Mouse (Mus musculus): ENCODE data around the gene Rhoc.
A peak's percentile ranks its signal among the peaks of the same experiment; 100 is the strongest.

The Rhoc gene

DNA sequence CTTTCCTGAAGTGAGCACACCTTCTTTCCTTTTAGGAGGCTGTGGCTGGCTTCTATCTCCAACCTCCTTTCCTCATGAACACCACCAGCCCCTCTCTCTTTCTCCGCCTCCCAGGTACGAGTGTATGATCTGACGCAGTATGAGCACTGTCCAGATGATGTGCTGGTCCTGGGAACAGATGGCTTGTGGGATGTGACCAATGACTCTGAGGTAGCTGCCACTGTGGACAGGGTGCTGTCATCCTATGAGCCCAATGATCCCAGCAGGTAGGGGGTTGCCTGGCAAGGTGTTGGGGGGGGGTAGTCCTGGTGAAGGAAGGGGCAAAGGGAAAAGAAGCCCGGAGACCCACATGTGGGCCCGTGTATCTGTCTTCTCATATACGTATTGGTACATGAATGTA is 2.9 kb upstream of the Rhoc start:
- no peak for DNase-seq (ENCODE audit: low read depth)

DNA sequence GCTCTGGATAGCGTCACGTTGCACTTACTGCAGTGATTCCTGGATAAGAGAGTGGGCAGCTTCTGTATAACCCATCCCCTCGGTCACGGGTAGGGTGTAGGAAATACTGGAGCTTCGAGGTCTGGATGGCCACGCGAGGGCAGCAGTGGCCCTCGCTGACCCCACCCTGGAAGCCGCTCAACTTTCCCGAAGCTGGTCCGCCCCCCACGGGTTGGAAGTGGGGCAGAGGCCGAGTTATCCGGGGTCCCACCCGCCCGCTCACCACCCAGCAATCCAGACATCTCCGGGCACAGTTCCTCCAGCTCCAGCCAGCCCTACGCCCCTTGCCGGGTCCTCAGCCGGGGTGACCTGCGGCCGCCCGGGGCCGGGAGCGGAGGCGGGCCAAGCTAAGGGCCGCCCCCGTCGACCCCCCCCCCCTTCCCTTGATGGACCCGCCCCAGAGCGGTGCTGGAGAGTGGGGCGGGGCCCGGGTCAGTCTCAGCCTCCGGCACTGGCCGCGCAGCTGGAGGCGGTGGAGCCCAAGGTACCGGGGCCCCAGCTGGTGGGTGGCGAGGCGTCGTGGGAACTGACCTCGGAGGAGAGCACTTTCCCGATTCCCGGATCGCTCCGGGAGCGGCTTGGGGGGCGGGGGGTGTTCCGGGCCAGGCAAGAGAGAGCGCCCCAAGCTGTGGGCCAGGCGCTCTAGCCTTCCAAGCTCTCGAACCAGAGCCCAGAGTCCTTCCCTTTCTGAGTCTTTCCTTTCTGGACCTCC is 561 bp downstream of the Rhoc start:
- DNase-seq (ENCODE audit: low read depth), result peak; percentile 87

DNA sequence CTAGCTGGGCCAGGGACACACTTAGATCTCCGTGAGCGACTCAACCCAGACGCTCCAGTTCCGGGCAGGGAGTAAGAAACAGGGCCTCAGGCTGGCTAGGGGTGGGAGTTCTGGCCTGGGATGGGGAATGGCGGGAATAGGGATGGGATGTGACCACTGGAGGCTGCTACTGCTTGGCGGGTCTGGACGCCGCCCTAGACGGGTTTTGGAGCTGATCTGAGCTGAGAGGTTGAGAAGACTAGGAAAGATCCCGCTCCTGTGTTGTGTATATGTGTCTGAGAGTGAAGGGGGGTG is 1.1 kb downstream of the Rhoc start:
- DNase-seq (ENCODE audit: low read depth), result no peak

DNA sequence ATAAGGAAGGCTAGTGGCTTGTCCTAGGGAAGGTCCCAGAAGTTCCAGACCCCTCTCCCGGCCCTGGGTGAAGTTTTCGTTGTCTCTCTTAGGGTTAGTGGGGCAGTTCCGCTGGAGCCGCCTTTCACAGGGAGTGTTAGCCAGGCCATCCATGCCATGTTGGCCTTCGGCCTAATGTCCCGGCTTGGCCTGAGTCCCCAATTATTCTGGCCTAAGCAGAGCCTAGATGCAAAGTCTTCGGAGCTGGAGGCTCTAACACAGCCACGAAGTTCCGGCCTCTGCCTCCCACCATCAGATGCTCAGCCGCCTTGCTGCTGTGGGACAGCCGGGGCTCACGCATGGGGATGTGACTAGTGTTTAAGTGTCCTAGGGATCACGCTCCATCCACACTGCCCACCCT is 1.6 kb downstream of the Rhoc start:
- no peak for DNase-seq (ENCODE audit: low read depth)

DNA sequence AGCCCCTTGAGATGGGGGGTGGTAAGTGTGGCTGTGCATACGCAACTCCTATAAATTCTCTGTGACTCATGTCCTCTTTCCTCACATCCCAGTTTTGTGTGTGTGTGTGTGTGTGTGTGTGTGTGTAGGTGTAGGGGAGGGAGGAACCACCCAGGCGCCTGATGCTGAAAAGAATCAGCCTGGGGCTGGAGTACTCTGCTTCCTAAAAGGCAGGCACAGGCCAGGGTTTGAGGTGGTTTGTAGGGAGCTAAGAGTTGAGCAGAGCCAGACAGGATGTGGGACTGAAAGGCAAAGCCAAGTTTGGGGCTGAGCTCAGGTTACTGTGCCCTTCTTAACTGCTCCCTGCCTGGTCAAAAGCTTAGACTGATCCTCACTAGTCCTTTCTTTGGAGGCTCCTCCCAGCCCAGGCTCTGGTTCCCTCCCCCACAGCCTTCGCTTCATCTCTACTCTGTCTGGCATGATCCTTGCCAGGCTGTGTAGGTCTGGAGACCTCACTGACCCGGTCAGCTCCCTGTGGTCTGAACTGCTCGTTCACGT is 2.3 kb downstream of the Rhoc start:
- peak; percentile 88 for DNase-seq (ENCODE audit: low read depth)

DNA sequence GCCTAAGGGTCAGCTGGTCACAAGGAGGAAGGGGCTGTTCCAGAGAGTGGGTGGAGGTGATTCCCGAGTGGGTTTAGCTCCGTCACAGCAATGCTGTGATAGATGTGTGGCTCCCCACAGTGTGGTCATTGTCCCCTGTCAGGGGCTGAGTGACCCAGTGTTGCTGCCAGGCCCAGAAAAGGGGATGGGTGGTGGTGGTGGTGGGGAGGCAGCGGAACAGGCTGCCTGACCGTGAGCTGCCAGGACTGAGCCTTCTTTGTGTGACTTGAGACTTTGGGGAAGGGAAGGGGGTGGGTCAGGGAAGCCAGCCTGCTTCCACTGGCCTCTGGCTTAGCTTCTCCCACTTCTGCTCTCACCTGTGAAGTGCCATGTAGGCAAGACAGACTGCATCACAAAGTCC is 2.8 kb downstream of the Rhoc start:
- no peak for DNase-seq (ENCODE audit: low read depth)

DNA sequence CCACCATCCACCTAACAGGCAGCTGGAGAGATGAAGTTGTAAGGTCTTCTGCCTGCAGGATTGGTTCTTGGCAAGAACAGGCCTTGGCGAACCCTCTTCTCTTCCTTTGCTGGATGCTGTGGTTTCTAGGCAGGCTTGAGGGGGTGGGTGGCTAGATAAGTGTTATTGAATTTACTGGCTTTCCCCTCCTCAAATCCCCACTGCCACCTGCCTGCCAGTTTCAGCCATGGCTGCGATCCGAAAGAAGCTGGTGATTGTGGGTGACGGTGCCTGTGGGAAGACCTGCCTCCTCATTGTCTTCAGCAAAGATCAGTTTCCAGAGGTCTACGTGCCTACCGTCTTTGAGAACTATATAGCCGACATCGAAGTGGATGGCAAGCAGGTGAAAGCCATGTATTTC is 3.5 kb downstream of the Rhoc start:
- no peak for DNase-seq (ENCODE audit: low read depth)

DNA sequence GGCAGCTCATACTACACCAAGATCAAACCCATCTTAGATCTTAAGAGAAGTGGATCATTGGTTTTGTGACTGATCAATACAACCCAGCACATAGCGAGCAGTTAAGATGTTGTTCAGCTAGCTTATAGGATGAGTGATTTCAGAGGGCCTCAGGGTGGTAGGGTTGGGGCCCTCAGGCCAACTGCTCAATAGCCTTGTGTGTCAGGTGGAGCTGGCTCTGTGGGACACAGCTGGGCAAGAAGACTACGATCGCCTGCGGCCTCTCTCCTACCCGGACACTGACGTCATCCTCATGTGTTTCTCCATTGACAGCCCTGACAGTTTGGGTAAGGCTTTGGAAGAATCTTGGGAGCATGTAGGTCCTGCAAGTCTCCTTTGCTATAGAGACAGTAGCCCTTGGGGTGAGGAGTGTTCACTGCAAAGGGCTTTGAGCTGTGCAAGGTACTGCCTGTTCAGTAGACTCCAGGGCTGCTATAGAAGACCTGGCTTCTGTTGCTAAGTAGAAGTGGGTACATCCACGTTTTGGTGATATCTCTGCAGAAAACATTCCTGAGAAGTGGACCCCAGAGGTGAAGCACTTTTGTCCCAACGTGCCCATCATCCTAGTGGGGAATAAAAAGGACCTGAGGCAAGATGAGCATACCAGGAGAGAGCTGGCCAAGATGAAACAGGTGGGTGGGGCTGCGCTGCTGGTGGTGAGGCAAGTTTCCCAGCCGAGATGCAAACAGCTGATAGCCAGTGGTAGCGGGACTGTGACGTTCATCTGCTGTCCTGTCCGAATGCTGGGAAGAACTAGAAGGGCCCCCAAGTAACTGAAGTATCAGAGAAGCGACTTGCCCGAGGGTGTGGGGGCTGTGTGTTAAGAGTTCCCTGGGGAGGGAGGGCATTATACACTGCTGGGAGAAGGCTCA is 4.4 kb downstream of the Rhoc start:
- peak; percentile 65 for DNase-seq (ENCODE audit: low read depth)

DNA sequence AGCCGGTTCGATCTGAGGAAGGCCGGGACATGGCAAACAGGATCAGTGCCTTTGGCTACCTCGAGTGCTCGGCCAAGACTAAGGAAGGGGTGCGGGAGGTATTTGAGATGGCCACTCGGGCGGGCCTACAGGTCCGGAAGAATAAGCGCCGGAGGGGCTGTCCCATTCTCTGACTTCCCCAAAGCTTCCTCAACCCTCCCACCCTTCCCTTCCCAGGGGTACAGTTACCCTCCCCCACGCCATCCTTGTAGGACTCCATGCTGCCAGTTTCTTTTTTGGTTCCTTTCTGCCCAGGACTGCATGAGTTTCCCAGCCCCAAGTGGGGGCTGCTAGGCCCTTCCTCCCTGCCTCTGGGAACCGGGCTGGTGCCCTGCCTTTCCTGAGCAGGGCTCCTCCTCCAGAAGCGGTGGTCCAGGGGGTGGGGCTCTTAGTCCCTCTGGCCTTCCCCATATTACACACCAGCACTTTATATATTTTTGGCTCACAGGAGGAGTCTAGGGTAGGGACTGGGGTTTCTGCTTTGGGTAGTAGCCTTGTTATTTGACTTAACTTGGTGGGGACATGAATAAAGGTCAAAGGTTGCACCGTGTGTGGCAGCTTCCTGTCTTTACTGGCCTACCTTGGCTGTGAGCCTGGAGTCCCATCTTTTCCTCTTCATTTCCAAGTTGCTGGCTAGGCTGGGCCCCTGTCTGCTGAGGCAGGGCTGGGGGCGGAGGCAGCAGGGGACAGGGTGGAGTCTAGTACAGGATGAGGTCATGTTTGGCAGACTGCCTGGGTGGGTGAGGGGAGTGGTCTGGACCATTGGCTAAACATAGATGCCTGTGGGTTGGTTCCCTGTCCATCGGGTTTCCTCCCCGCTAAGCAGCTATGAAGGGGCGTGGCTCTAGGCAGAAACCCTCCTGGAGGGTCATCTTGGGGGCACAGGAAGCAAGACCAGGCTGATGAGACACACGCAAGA is 6.0 kb downstream of the Rhoc start:
- DNase-seq (ENCODE audit: low read depth), result peak; percentile 98

DNA sequence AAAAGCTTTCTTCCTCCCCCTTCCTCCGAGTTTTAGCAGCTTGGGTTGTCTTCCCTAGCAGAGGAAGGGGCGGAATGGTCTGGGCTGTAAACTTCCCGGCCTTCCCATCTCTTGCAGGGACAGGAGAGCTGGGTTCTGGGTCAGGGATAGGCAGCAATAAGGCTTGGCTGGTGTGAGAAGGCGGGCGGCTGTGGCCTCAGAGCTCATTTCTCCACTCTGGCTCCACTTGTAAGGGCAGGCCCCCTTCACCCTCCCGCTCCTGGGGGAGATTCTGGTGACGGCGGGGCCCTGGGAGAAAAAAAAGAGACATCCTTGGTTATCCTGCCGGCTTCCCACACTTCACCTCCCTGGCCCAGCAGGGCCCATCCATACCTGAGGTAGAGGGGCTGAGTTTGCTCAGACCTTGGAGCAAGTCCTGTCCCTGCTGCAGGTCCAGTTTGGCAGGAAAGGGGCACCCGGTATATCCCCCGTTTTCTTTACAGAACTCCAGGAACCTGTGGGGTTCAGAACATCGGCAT is 6.8 kb downstream of the Rhoc start:
- DNase-seq (ENCODE audit: low read depth), result no peak

DNA sequence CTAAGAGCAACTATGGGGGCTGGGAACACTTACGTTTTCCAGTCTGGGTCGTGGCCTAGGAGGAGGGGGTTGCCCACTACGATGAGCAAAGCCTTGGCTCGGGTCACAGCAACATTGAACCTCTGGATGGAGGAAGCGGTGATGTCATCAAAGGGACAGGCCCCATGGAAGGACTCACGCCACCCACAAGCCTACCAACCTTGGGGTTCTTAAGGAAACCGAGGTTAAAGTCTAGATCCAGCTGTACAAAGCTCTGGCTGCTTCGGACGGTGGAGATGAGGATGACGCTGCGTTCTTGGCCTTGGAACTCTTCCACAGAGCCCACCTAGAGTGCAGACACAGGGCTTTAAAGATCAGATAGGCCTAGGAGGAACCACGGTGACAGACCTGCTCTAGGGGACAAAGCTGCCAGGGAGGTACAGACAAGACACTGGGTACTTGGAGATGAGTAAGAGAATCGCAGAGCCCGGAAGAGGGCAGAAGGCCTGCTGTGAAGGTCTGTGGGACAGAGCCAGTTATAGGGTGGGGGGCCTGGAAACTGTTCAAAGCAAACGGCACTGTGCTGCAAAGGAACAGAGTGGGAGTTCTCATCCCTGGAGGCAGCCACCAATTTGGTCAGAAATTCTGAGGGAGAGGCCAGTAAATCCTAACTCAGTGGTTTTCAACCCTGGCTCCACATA is 7.6 kb downstream of the Rhoc start:
- DNase-seq (ENCODE audit: low read depth), result peak; percentile 72

DNA sequence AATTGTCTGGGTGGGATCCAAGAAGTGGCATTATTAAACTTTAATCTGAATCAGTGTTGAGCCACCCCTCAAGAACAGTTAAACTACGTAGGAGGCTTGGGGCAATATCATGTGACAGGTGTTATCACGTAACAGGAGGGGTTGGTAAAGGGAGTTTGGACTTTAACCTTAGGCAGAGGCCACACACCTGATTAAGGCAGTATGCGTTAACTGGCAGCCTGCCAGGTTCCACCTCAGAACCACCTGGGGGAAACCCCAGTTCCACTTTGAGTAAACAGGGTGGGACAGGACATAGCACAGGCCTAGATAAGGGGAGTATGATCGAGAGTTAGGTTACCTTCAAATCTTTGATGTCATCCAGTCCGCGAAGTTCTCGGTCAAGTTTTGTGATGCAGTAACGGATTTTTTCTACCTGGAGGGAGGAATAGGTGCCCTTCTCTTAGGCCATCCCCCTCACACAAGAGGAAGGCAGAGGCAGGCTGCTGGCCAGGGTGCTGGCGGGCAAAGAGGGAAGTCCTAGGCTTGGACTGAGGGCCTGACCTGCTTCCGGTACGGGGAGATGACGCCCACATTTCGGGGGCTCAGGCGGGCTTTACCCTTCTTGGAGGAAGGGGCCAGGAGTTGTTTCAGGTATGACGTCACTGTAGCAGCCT is 8.4 kb downstream of the Rhoc start:
- no peak for DNase-seq (ENCODE audit: low read depth)

DNA sequence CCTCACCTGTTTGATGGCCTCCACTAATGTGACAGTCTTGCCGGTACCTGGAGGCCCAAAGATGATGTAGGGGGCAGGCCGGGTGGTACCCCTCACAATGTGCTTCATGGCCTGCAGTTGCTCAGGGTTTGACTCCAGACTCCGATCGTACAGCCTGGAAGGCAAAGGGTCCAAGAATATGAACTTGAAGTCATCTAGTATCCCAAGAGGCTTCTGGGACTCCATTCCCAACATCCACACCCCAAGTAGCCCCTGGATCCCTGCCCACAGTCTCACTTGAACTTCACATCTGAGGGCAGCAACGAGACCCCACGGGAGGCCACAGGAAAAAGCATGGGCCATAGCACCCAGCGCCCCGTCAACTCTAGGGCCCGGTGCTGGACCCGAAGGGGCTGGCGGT is 12.5 kb downstream of the Rhoc start:
- no peak for DNase-seq (ENCODE audit: low read depth)

DNA sequence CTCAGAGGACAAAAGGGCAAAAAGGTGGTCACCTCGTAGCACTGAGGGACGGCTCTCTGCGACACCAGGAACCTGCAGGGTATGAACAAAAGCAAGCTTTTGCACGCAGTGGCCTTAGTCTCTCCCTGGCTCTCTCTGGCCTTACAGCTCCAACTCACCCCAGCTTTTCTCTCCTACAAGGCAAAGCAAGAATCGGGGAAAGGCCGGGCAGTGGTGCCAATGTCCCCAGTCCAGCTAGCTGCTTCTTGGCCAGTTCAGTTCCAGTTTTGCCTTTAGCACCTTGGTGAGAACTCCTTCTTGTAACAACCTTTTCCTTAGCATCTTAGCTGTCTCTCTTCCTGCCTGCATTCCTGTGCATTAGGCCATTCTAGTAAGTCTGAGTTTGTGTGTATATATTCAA is 13.3 kb downstream of the Rhoc start:
- no peak for DNase-seq (ENCODE audit: low read depth)

DNA sequence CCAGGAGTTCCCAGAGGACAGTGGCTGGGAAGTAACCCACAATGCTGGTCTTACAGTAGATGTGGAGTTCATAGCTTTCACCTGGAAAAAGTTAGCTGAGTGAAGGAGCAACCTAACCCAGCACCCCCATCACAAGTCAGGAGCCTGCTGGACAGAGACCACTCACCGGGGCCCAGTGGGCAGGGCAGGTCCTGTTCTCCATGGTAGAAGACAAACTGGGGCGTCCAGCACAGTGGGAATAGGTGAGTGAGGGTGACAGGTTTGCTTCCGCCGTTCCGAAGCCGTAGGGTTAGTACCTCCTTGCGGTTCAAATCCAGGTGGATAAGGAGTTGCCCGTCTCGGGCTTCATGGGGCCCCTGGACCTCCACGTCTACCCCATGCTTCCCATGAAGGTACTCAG is 16.1 kb downstream of the Rhoc start:
- no peak for DNase-seq (ENCODE audit: low read depth)

DNA sequence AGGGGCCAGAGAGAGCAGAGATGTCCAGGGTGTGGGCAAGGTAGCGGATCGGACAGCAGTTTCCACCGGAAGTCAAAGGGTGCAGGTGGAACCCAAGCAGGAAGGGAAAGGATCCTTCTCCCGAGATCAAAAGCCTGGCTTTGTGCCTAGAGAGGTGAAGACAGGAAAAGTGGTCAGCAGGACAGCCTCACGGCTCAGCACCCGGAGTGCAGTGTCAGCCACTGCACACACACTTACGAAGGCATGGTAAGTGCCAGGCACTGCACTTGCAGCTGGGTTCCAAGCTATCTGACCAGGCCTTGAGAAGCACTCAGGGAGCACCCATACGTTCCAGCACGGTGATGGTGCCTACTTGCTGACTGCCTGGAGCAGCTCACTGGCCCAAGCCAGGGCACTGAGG is 17.4 kb downstream of the Rhoc start:
- DNase-seq (ENCODE audit: low read depth), result no peak

DNA sequence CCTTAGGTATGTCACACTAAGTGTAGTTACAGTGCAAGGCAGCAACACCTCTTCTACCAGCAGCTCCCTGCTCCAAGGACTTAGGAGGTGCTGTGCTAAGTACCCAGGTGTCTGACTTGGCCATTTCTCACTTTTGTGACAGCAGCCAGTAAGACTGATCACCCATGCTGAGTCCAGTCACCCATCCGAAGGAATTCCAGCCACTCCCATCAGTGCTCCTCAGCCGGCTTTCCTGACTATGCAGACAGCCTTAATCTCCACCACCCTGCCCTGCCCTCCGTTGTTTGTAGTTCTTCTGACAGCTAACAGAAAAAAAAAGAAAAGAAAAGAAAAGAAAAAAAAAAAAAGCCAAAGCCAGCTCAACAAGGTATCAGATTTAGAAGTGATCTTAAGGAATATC is 23.6 kb downstream of the Rhoc start:
- DNase-seq (ENCODE audit: low read depth), result no peak

DNA sequence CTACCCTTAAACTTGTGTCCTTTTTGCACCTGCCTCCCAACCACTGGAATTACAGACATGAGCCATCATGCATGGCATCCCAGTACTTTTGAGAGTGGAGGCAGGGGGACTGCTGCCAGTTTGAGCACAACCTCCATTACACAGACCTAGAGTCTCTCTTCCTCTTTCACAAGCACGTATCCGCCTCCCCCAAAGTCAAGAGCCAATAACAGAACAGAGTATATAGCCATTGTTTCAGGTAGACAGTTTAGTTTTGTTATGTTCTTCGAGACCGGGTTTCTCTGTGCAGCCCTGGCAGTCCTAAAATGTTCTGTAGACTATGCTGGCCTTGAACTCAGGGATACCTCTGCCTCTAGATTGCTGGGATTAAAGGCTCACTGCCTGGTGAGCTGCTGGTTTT is 24.1 kb downstream of the Rhoc start:
- no peak for DNase-seq (ENCODE audit: low read depth)

DNA sequence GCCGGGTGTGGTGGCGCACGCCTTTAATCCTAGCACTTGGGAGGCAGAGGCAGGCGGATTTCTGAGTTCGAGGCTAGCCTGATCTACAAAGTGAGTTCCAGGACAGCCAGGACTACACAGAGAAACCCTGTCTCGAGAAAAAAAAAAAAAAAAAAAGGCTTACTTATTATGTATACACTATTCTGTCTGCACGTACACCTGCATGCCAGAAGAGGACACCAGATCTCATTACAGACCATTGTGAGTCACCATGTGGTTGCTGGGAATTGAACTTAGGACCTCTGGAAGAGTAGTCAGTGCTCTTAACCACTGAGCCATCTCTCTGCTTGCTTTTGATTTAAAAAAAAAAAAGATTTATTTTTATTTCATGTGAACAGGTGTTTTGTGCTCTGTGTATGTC is 25.1 kb downstream of the Rhoc start:
- peak; percentile 42 for DNase-seq (ENCODE audit: low read depth)

DNA sequence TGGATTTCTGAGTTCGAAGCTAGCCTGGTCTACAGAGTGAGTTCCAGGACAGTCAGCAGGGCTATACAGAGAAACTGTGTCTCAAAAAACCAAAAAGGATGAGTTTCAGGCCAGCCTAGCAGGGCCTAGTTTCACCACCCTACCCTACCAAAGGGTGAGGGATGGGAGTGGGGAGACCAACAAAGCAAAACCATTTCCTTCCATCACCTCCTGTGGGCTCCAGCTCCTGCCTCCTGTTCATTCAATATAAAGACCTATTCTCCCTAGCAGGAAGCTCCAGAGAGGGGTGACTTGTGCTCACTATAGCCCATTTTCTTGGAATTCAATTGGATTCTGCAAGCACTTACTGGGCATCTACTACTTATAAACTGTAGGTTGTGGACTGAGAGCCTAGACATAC is 26.6 kb downstream of the Rhoc start:
- DNase-seq (ENCODE audit: low read depth), result peak; percentile 21

DNA sequence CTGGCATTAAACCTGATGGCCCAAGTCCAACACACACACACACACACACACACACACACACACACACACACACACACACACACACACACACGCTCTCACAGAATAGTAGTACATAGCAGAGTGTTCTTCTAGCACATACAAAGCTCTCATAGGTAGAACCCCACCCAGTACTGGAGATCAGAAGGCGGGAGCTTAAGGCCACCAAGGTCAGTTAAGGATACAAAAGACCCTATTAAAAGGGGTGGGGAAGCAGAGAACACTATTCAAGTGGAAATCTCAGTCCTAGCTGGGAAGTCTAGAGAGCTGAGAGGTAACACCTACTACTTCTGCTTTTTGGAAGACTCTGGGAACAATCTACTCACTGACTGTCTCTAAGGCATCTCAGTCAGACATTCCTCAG is 27.2 kb downstream of the Rhoc start:
- peak; percentile 45 for DNase-seq (ENCODE audit: low read depth)

Measured in 416B (cell line).